Mouse (Mus musculus) neural tube, embryonic 11.5 days (tissue): ENCODE measurements around the gene Kctd17. TPM values are rescaled to one million over a fixed set of nuclear protein-coding genes. Genes with fewer than 3 reads are reported as not detected.

Experiments
- ATAC-seq: fragments of 200-750 bp; cut with Nextera tagmentation; 2 replicates; pipeline ENCODE4 v1.8.0; 2017; ENCODE audit warnings: moderate number of reproducible peaks, mild to moderate bottlenecking, moderate TSS enrichment, moderate library complexity; ENCODE audit not compliant: insufficient read depth, low FRiP score, low TSS enrichment
- DNase-seq: peaks from one replicate; pipeline ENCODE4 v3.0.0-alpha.2; 2015; ENCODE audit warnings: low spot score
- H3K27ac ChIP-seq: fragments of 300-500 bp; sonication (generic); 2 replicates; pipeline ENCODE4 v1.5.1; 2014; ENCODE audit warnings: low read depth, mild to moderate bottlenecking, low read length
- H3K27me3 ChIP-seq: fragments of 300-500 bp; sonication (generic); 2 replicates; pipeline ENCODE4 v1.6.1; 2014; ENCODE audit warnings: mild to moderate bottlenecking, low read length, mixed read lengths; ENCODE audit not compliant: control insufficient read depth, insufficient read depth
- H3K36me3 ChIP-seq: fragments of 300-500 bp; sonication (generic); 2 replicates; pipeline ENCODE4 v1.6.1; 2014; ENCODE audit warnings: mild to moderate bottlenecking, low read length, moderate library complexity, mixed read lengths; ENCODE audit not compliant: control insufficient read depth, insufficient read depth
- H3K4me1 ChIP-seq: fragments of 300-500 bp; sonication (generic); 2 replicates; pipeline ENCODE4 v1.6.1; 2014; ENCODE audit warnings: low read length, mixed read lengths; ENCODE audit not compliant: control insufficient read depth, insufficient read depth
- H3K4me2 ChIP-seq: fragments of 300-500 bp; sonication (generic); 2 replicates; pipeline ENCODE4 v1.6.1; 2014; ENCODE audit warnings: low read depth, mild to moderate bottlenecking, moderate library complexity
- H3K4me3 ChIP-seq: fragments of 300-500 bp; sonication (generic); 2 replicates; pipeline ENCODE4 v1.5.1; 2014; ENCODE audit warnings: low read depth, low read length
- H3K9ac ChIP-seq: fragments of 300-500 bp; sonication (generic); 2 replicates; pipeline ENCODE4 v1.6.1; 2014; ENCODE audit warnings: mild to moderate bottlenecking, low read length
- H3K9me3 ChIP-seq: fragments of 300-500 bp; sonication (generic); 2 replicates; pipeline ENCODE4 v1.6.1; 2016; ENCODE audit warnings: low read length; ENCODE audit not compliant: control insufficient read depth
- WGBS: fragments of 180-500 bp; shearing (Covaris S2); extraction: QIAGEN DNeasy Blood & Tissue Kit; methylation state at CpG from one replicate; pipeline ENCODE4 v1.1.7; 2014; 5-methylcytosine and 5-hydroxymethylcytosine counted together
- polyA plus RNA-seq: library from polyadenylated mRNA; unstranded; fragments of >200 nt; fragmentation: Nextera tagmentation; extraction: Ambion mirVana; gene quantifications from 2 replicates; pipeline ENCODE4 v1.2.1, GENCODE M21; 2014

Kctd17 gene
- polyA plus RNA-seq, 1 experiment from 2014 or later, result 78.1 TPM

- Histone ChIP-seq H3K36me3 (0 out of 2 replicates have a peak, but pooled peaks cover 3% of the 10 kb centered on the region), H3K27ac (peak overlapping the region; percentile 21), H3K4me3 (peak overlapping the region; percentile 19; the same call in 1 of the 2 replicates), H3K4me1 (peaks cover 31% of the 10 kb centered on the region), H3K9me3 (no peaks in the 10 kb centered on the region), H3K27me3 (no peaks in the 10 kb centered on the region), H3K9ac (peak overlapping the region; percentile 14; the same call in 1 of the 2 replicates), H3K4me2 (peak overlapping the region; percentile 51)
- ATAC-seq, result peak; percentile 40; the same call in 1 of the 2 replicates
- WGBS, result 9% methylated on average over 32 of the region's 32 CpGs
- peak; percentile 70 for DNase-seq
These were observed 8.2 kb downstream of the Kctd17 start for GRCm38 (mm10) chr15:78436380-78437192.

DNA sequence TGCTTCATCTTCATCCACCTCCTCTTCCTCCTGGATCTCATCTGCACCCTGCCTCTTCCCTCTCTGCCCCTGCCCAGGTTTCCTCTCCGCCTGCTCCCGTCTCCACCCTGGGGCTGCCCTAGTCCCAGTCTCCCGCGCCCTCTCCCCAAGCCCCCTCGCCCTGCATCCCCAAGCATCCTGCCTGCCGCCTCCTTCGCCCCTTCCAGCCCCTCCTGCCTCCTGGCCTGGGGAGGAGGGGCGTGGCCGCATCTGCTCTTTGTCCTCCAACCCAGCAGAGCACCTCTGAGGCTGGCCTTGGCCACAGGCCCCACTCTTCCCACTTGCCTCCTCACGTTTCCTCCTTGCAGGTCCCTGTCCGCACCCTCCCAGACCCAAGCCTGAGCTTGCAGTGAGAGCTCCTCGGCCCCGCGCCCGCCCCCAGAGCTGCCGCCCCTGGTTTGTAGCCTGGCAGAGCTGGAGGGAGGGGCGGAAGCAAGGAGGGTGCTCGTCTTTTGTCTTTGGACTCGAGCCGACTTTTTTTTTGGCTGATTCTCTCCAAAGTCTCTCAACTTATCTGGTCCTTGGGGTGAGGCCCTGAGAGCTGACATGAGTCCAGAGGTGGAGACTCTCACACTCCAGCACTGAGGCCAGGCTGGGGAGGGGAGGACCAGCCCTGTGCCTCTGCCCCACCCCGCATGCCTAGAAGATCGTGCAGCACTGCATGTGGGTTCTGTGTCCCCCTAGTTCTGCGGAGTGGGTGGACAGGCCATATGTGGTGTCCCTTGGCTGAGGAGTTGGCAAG is 9.1 kb downstream of the Kctd17 start:
- 17% methylated on average over 23 of the region's 23 CpGs for WGBS
- DNase-seq, result peak; percentile 49
- H3K36me3 ChIP-seq, result 0 out of 2 replicates have a peak, but pooled peaks cover 3% of the 10 kb centered on the region
- 0 out of 2 replicates have a peak, but pooled peaks have one; percentile 7 for ATAC-seq
- H3K4me3 ChIP-seq, result no peak overlapping the region
- H3K9ac ChIP-seq, result peak overlapping the region; percentile 2
- H3K27ac ChIP-seq, result peak overlapping the region; percentile 21
- H3K4me2 ChIP-seq, result peak overlapping the region; percentile 51
- no peaks in the 10 kb centered on the region for H3K9me3 ChIP-seq
- H3K4me1 ChIP-seq, result peaks cover 31% of the 10 kb centered on the region
- H3K27me3 ChIP-seq, result no peaks in the 10 kb centered on the region

DNA sequence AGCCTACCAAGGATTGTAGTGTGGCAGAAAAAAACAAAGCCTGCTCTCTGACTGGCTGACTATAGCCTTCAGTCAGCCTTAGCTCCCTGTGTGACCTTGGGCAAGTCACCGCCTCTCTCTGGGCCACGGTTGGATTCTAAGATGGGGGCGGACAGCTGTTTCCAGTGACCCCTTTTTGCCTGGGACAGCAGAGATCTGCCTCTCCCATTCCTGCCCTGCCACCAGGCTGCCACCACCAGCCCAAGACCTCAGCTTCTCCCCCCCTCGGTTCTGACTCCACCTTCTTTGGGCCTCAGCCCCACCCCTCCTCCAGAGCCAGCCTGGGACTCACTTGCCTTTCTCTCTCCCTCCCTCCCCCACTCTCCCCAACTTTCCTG is 9.6 kb downstream of the Kctd17 start:
- H3K9me3 ChIP-seq, result no peaks in the 10 kb centered on the region
- H3K4me3 ChIP-seq, result no peak overlapping the region
- peak overlapping the region; percentile 2; the same call in 1 of the 2 replicates for H3K9ac ChIP-seq
- H3K4me2 ChIP-seq, result no peak overlapping the region
- 0 out of 2 replicates have a peak, but pooled peaks cover 3% of the 10 kb centered on the region for H3K36me3 ChIP-seq
- no peaks in the 10 kb centered on the region for H3K27me3 ChIP-seq
- ATAC-seq, result no peak
- H3K27ac ChIP-seq, result no peak overlapping the region
- no peak for DNase-seq
- H3K4me1 ChIP-seq, result peaks cover 31% of the 10 kb centered on the region
- 40% methylated on average over 4 of the region's 4 CpGs for WGBS

GRCm38 (mm10) chr15:78438505-78438904 is 10.1 kb downstream of the Kctd17 start:
- ATAC-seq (no peak), DNase-seq (no peak)
- no peak overlapping the region for H3K4me2 ChIP-seq
- H3K9ac ChIP-seq, result no peak overlapping the region
- H3K36me3 ChIP-seq, result 0 out of 2 replicates have a peak, but pooled peaks cover 3% of the 10 kb centered on the region
- no peak overlapping the region for H3K27ac ChIP-seq
- WGBS, result 41% methylated on average over 8 of the region's 8 CpGs
- H3K27me3 ChIP-seq, result no peaks in the 10 kb centered on the region
- H3K9me3 ChIP-seq, result no peaks in the 10 kb centered on the region
- peaks cover 31% of the 10 kb centered on the region for H3K4me1 ChIP-seq
- no peak overlapping the region for H3K4me3 ChIP-seq

GRCm38 (mm10) chr15:78438973-78439372 is 10.6 kb downstream of the Kctd17 start:
- ATAC-seq (no peak), DNase-seq (no peak)
- Histone ChIP-seq H3K4me2 (no peak overlapping the region), H3K4me3 (no peak overlapping the region), H3K9me3 (no peaks in the 10 kb centered on the region), H3K9ac (no peak overlapping the region), H3K27ac (no peak overlapping the region), H3K27me3 (no peaks in the 10 kb centered on the region), H3K4me1 (peaks cover 29% of the 10 kb centered on the region), H3K36me3 (0 out of 2 replicates have a peak, but pooled peaks cover 3% of the 10 kb centered on the region)
- 65% methylated on average over 9 of the region's 9 CpGs for WGBS

DNA sequence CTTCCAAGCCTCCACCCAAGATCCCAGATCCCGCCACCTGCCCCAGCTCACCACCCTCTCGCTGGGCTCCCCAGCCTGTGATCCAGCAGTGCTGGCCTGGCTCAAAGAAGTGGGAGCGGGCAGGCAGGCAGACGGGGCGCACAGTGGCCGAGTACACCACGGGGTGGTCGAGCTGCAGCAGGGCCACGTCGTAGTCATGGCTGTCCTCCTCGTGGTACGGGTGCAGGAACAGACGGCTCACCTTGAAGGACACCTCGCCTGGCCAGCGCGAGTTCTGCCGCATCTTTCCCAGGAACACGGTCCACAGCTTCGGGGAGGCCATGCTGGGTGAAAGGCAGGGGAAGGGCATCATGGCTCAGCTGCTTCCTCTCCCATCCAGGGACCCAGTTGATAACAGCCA is 13.9 kb downstream of the Kctd17 start:
- no peaks in the 10 kb centered on the region for H3K36me3 ChIP-seq
- ATAC-seq, result no peak
- no peaks in the 10 kb centered on the region for H3K9me3 ChIP-seq
- no peak overlapping the region for H3K4me3 ChIP-seq
- WGBS, result 89% methylated on average over 19 of the region's 19 CpGs
- no peak overlapping the region for H3K4me2 ChIP-seq
- no peak for DNase-seq
- H3K9ac ChIP-seq, result no peak overlapping the region
- peaks cover 8% of the 10 kb centered on the region; the same call in 1 of the 2 replicates for H3K4me1 ChIP-seq
- H3K27ac ChIP-seq, result no peak overlapping the region
- no peaks in the 10 kb centered on the region for H3K27me3 ChIP-seq

DNA sequence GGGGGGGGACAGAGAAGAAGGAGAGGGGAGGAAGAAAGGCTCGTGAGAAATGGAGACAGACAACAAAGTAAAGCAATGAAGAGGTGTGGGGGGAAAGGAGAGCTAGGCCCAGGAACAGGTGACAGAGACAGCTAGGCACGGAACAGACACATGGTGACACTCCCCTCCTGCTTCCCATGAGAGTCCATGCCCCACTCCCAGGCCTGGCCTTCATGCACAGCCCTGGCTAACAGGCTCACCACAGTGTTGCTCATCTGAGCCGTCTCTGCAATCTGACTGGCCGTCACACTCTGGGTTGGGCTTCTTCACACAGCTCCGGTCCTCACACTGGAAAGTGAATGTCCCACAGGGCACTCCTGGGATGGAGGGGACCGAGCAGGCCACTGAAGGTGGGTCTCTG is 15.5 kb downstream of the Kctd17 start:
- ATAC-seq (no peak), DNase-seq (no peak)
- Histone ChIP-seq H3K27ac (no peak overlapping the region), H3K4me3 (no peak overlapping the region), H3K4me2 (no peak overlapping the region), H3K27me3 (no peaks in the 10 kb centered on the region), H3K9ac (no peak overlapping the region), H3K4me1 (no peaks in the 10 kb centered on the region), H3K36me3 (no peaks in the 10 kb centered on the region), H3K9me3 (no peaks in the 10 kb centered on the region)
- 50% methylated on average over 6 of the region's 6 CpGs for WGBS

DNA sequence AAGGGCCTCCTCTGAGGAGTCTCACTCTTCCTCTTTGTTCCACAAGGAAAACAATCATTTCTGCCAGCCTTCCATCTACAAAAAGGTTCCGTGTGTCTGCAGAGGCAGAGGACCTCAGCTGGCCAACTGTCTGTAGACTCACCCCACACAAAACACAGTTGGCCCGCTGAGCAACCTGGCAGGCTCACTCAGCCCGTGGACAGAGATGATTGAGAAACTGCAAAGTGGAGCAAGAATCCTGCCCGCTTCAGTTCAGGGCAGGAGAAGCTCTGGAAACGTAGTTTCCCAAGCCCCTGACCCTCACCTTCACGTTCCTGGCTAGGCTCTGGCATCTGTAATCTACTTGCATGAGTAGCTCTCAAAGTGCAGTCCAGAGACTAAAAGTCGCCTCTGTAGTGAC is 18.8 kb downstream of the Kctd17 start:
- Histone ChIP-seq H3K36me3 (no peaks in the 10 kb centered on the region), H3K4me1 (no peaks in the 10 kb centered on the region), H3K27me3 (no peaks in the 10 kb centered on the region), H3K9ac (no peak overlapping the region), H3K9me3 (no peaks in the 10 kb centered on the region), H3K4me2 (no peak overlapping the region), H3K27ac (no peak overlapping the region), H3K4me3 (no peak overlapping the region)
- 63% methylated on average over 7 of the region's 7 CpGs for WGBS
- no peak for ATAC-seq
- no peak for DNase-seq
